Mouse (Mus musculus) lung, embryonic 16.5 days (tissue): ENCODE measurements around the gene Phf20. TPM values are rescaled to one million over a fixed set of nuclear protein-coding genes. Genes with fewer than 3 reads are reported as not detected.

ENCODE experiments used
- ATAC-seq: fragments of 200-750 bp; cut with Nextera tagmentation; 2 replicates; pipeline ENCODE4 v1.8.0; 2017; ENCODE audit warnings: low read depth, mild to moderate bottlenecking, moderate library complexity
- H3K27ac ChIP-seq: fragments of 300-500 bp; sonication (generic); 2 replicates; pipeline ENCODE4 v1.5.1; 2014; ENCODE audit warnings: mild to moderate bottlenecking, control low read depth, low read length
- H3K27me3 ChIP-seq: fragments of 300-500 bp; sonication (generic); 2 replicates; pipeline ENCODE4 v1.6.1; 2014; ENCODE audit warnings: low read depth, low read length, mixed read lengths; ENCODE audit not compliant: control insufficient read depth, insufficient read depth
- H3K36me3 ChIP-seq: fragments of 300-500 bp; sonication (generic); 2 replicates; pipeline ENCODE4 v1.6.1; 2014; ENCODE audit warnings: low read length; ENCODE audit not compliant: control insufficient read depth, insufficient read depth
- H3K4me1 ChIP-seq: fragments of 300-500 bp; sonication (generic); replicated peaks from 2 replicates; pipeline ENCODE4 v1.6.1; 2014; ENCODE audit warnings: low read length, mixed read lengths; ENCODE audit not compliant: control insufficient read depth, insufficient read depth
- H3K4me2 ChIP-seq: fragments of 300-500 bp; sonication (generic); 2 replicates; pipeline ENCODE4 v1.6.1; 2014; ENCODE audit warnings: low read depth, low read length, control low read depth
- H3K4me3 ChIP-seq: fragments of 300-500 bp; sonication (generic); 2 replicates; pipeline ENCODE4 v1.5.1; 2014; ENCODE audit warnings: mild to moderate bottlenecking, low read length, control low read depth
- H3K9ac ChIP-seq: fragments of 300-500 bp; sonication (generic); 2 replicates; pipeline ENCODE4 v1.6.1; 2014; ENCODE audit warnings: low read length, control low read depth
- H3K9me3 ChIP-seq: fragments of 300-500 bp; sonication (generic); 2 replicates; pipeline ENCODE4 v1.6.1; 2016; ENCODE audit warnings: low read length; ENCODE audit not compliant: control insufficient read depth
- WGBS: fragments of 180-500 bp; shearing (Covaris S2); extraction: QIAGEN DNeasy Blood & Tissue Kit; methylation state at CpG from one replicate; pipeline ENCODE4 v1.1.7; 2014; 5-methylcytosine and 5-hydroxymethylcytosine counted together
- polyA plus RNA-seq: library from polyadenylated mRNA; unstranded; fragments of >200 nt; fragmentation: Nextera tagmentation; extraction: Ambion mirVana; gene quantifications from 2 replicates; pipeline ENCODE4 v1.2.1, GENCODE M21; 2015

The Phf20 gene
- polyA plus RNA-seq, 1 experiment from 2014 or later, result 62.8 TPM

- H3K4me2 ChIP-seq, result no peak overlapping the region
- no peaks in the 10 kb centered on the region for H3K36me3 ChIP-seq
- H3K4me3 ChIP-seq, result no peak overlapping the region
- ATAC-seq, result no peak
- H3K9ac ChIP-seq, result no peak overlapping the region
- H3K27me3 ChIP-seq, result no peaks in the 10 kb centered on the region
- no peaks in the 10 kb centered on the region for H3K9me3 ChIP-seq
- H3K4me1 ChIP-seq, result peaks cover 19% of the 10 kb centered on the region
- H3K27ac ChIP-seq, result no peak overlapping the region
Measured at GRCm38 (mm10) chr2:156194571-156194970, 1.7 kb upstream of the Phf20 start.

GRCm38 (mm10) chr2:156197129-156197911 is 1.1 kb downstream of the Phf20 start:
- Histone ChIP-seq H3K27ac (peak overlapping the region; percentile 95), H3K27me3 (no peaks in the 10 kb centered on the region), H3K9ac (peak overlapping the region; percentile 78), H3K36me3 (peaks cover 2% of the 10 kb centered on the region; the same call in 1 of the 2 replicates), H3K4me3 (peak overlapping the region; percentile 68), H3K4me2 (peak overlapping the region; percentile 84), H3K9me3 (no peaks in the 10 kb centered on the region), H3K4me1 (peaks cover 25% of the 10 kb centered on the region)
- ATAC-seq, result no peak
- WGBS, result 2% methylated on average over 17 of the region's 17 CpGs

GRCm38 (mm10) chr2:156199944-156200343 is 3.7 kb downstream of the Phf20 start:
- ATAC-seq, result no peak
- Histone ChIP-seq H3K4me3 (no peak overlapping the region), H3K9ac (no peak overlapping the region), H3K27ac (no peak overlapping the region), H3K4me1 (peaks cover 36% of the 10 kb centered on the region), H3K27me3 (no peaks in the 10 kb centered on the region), H3K9me3 (no peaks in the 10 kb centered on the region), H3K4me2 (no peak overlapping the region), H3K36me3 (peaks cover 5% of the 10 kb centered on the region; the same call in 1 of the 2 replicates)
- WGBS, result 54% methylated on average over 3 of the region's 3 CpGs

- no peak overlapping the region for H3K27ac ChIP-seq
- peaks cover 31% of the 10 kb centered on the region for H3K4me1 ChIP-seq
- WGBS, result 93% methylated on average over 4 of the region's 4 CpGs
- H3K27me3 ChIP-seq, result no peaks in the 10 kb centered on the region
- peaks cover 6% of the 10 kb centered on the region for H3K36me3 ChIP-seq
- H3K9me3 ChIP-seq, result no peaks in the 10 kb centered on the region
- ATAC-seq, result no peak
- H3K4me3 ChIP-seq, result no peak overlapping the region
- H3K9ac ChIP-seq, result no peak overlapping the region
- H3K4me2 ChIP-seq, result no peak overlapping the region
Measured at GRCm38 (mm10) chr2:156201486-156201885, 5.2 kb downstream of the Phf20 start.

GRCm38 (mm10) chr2:156202848-156203437 is 6.7 kb downstream of the Phf20 start:
- 0 out of 2 replicates have a peak overlapping the region, but pooled peaks have one; percentile 1 for H3K9ac ChIP-seq
- no peak overlapping the region for H3K4me2 ChIP-seq
- H3K27ac ChIP-seq, result peak overlapping the region; percentile 70
- 15% methylated on average over 3 of the region's 3 CpGs for WGBS
- H3K36me3 ChIP-seq, result peaks cover 6% of the 10 kb centered on the region
- H3K9me3 ChIP-seq, result no peaks in the 10 kb centered on the region
- H3K27me3 ChIP-seq, result no peaks in the 10 kb centered on the region
- peak; percentile 80 for ATAC-seq
- no peak overlapping the region for H3K4me3 ChIP-seq
- H3K4me1 ChIP-seq, result peaks cover 25% of the 10 kb centered on the region

GRCm38 (mm10) chr2:156203917-156204316 is 7.7 kb downstream of the Phf20 start:
- Histone ChIP-seq H3K36me3 (peaks cover 6% of the 10 kb centered on the region), H3K9me3 (no peaks in the 10 kb centered on the region), H3K27me3 (no peaks in the 10 kb centered on the region), H3K4me2 (no peak overlapping the region), H3K9ac (no peak overlapping the region), H3K4me3 (no peak overlapping the region), H3K27ac (no peak overlapping the region), H3K4me1 (peaks cover 19% of the 10 kb centered on the region)
- no peak for ATAC-seq
- WGBS, result 93% methylated on average over 6 of the region's 6 CpGs

- no peaks in the 10 kb centered on the region for H3K36me3 ChIP-seq
- H3K9ac ChIP-seq, result no peak overlapping the region
- no peaks in the 10 kb centered on the region for H3K4me1 ChIP-seq
- no peaks in the 10 kb centered on the region for H3K9me3 ChIP-seq
- no peak overlapping the region for H3K4me3 ChIP-seq
- 66% methylated on average over 1 of the region's 1 CpGs for WGBS
- no peak for ATAC-seq
- no peaks in the 10 kb centered on the region for H3K27me3 ChIP-seq
- no peak overlapping the region for H3K27ac ChIP-seq
- no peak overlapping the region for H3K4me2 ChIP-seq
Measured at GRCm38 (mm10) chr2:156217786-156218185, 21.5 kb downstream of the Phf20 start.

GRCm38 (mm10) chr2:156222100-156222499 is 25.8 kb downstream of the Phf20 start:
- no peak for ATAC-seq
- no peak overlapping the region for H3K27ac ChIP-seq

GRCm38 (mm10) chr2:156224043-156224442 is 27.8 kb downstream of the Phf20 start:
- H3K9me3 ChIP-seq, result no peaks in the 10 kb centered on the region
- H3K36me3 ChIP-seq, result peaks cover 9% of the 10 kb centered on the region
- ATAC-seq, result no peak
- WGBS, result 77% methylated on average over 5 of the region's 5 CpGs
- H3K4me1 ChIP-seq, result no peaks in the 10 kb centered on the region
- H3K9ac ChIP-seq, result no peak overlapping the region
- no peak overlapping the region for H3K4me3 ChIP-seq
- H3K27ac ChIP-seq, result no peak overlapping the region
- H3K4me2 ChIP-seq, result no peak overlapping the region
- no peaks in the 10 kb centered on the region for H3K27me3 ChIP-seq

More at GRCm38 (mm10) chr2:156222100-156222499, 25.8 kb downstream of the Phf20 start:
- Histone ChIP-seq H3K9ac (no peak overlapping the region), H3K4me1 (no peaks in the 10 kb centered on the region), H3K4me3 (no peak overlapping the region), H3K9me3 (no peaks in the 10 kb centered on the region), H3K36me3 (peaks cover 7% of the 10 kb centered on the region), H3K27me3 (no peaks in the 10 kb centered on the region), H3K4me2 (no peak overlapping the region)
